Mouse (Mus musculus) left cerebral cortex, adult 2 months (tissue): ENCODE results near the gene Nuak1. TPM values are rescaled to one million over a fixed set of nuclear protein-coding genes. Genes with fewer than 3 reads are reported as not detected.

Experiments
- DNase-seq, 2 experiments: peaks; one replicate each; pipeline ENCODE4 v3.0.0; 2021 to 2022; ENCODE audit warnings: low spot score in 2 of 2, mixed read lengths in 1 of 2; ENCODE audit errors: extremely low spot score in 1 of 2
- H3K27ac ChIP-seq: fragments of 200-600 bp; 2 replicates; pipeline ENCODE4 v1.8.1; 2022
- H3K4me3 ChIP-seq: fragments of 200-600 bp; 2 replicates; pipeline ENCODE4 v1.8.1; 2022
- CTCF ChIP-seq: fragments of 200-600 bp; IDR thresholded peaks from 2 replicates; pipeline ENCODE4 v1.8.1; 2022; ENCODE audit warnings: antibody characterized with exemption, mild to moderate bottlenecking, moderate library complexity
- intact Hi-C: fragments of 180-260 bp; cut with DNase I; formaldehyde crosslinking; loops from one replicate; pipeline ENCODE4 v1.15.1; 2025
- total RNA-seq, 2 experiments: library from RNA; stranded (reverse); gene quantifications; 2 replicates each; pipeline ENCODE4 v1.2.3; 2021

Nuak1 gene
- total RNA-seq, 2 experiments from 2014 or later = 72.9 to 87.5 TPM

DNA sequence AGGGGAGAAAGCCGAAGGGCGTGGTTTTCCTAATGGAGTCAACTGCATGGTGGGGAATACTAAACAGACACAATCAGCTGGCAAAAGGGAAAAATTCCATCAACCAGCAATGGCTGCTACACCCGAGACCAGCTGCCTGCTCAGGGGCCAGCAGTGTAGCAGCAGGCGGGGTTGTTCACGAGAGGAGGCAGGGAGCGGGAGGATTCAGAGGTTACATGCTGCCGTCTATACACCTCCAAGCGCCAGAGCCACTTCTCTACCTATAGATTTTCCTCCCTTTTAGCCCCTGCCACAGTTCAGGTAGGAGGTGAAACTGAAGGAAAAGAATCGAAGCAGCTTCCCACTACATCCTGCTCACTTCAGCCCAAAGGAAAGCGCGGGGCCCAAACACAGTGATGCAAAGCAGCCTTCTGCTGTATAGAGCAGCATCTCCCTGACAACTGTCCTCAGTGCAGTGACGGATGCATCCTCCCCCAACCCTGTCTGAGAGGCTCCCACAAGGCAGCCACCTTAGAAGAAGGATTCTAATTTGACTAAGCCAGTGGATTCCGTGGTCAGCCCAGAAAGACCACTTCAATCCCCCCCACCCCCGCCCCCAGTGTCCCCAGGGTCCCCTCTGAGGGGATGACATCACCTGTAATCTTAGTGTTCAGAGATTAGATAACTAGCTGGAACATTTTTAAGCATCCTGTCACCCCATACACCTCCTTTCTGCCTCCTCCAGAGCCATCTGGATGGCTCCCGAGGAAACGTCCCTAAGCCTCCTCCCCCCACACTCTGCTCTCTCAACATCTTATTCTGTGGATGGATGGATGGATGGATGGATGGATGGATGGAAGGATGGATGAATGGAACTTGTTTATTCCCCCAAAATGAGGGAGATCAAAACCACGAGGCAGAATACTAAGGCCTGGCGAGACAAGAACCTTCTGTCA is 68.0 kb downstream of the Nuak1 start:
- intact Hi-C loops = loop anchor here (1.0 to 2.0 kb wide), 2 partner anchors 14 to 66 kb away; no protein-coding TSS in a partner anchor
- Histone ChIP-seq H3K27ac (peak overlapping the region; percentile 96), H3K4me3 (no peak overlapping the region)
- TF ChIP-seq CTCF = no peak
- peak; percentile 63 to 64 for DNase-seq

DNA sequence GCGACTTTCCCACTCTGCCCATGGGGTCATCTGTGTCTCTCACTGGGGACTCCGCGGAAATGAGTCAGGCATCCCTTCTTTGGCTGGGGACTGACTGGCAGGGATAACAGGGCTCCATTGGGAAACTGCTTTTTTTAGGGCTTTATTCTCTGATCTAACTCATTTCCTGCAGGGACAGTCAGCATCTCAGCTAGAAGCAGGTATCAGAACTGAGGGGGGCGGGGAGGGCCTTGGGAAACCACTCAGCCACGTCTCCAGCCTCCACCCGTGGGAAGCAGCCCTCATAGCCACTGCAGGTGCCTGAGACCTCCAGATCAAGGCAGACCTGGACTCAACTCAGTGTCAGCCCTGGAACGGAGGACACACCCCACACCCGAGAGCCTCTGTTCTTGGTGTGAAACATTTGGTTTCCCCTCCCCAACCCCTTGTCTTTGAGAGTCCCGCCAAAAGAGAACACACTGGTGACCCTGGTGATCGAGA is 68.7 kb downstream of the Nuak1 start:
- no peak overlapping the region for H3K4me3 ChIP-seq
- H3K27ac ChIP-seq = peak overlapping the region; percentile 96
- intact Hi-C loops = loop anchor here (1.0 to 2.0 kb wide), 2 partner anchors 13 to 67 kb away; no protein-coding TSS in a partner anchor
- no peak for TF ChIP-seq CTCF
- DNase-seq = no peak

DNA sequence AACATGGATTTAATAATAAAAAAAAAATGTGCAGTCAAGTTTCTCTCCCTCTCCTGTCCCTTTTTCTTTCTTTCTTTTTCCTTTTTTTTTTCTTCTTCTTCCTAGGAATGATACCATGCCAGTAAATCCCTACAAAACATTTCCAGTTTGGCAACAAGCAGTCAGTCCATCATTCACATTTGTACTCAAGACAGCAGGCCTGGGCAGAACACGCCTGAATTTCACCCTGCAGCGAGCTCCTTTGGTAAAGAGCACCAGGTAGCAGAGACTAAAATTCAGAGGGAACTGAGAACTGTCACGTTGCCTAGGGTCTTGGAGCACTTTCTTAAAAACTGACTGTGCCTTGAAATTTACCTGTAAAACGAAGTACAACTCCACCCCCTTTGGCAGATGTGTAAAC is 69.2 kb downstream of the Nuak1 start:
- DNase-seq = no peak
- H3K4me3 ChIP-seq = no peak overlapping the region
- TF ChIP-seq CTCF = no peak
- H3K27ac ChIP-seq = peak overlapping the region; percentile 96
- intact Hi-C loops = no loop called here

DNA sequence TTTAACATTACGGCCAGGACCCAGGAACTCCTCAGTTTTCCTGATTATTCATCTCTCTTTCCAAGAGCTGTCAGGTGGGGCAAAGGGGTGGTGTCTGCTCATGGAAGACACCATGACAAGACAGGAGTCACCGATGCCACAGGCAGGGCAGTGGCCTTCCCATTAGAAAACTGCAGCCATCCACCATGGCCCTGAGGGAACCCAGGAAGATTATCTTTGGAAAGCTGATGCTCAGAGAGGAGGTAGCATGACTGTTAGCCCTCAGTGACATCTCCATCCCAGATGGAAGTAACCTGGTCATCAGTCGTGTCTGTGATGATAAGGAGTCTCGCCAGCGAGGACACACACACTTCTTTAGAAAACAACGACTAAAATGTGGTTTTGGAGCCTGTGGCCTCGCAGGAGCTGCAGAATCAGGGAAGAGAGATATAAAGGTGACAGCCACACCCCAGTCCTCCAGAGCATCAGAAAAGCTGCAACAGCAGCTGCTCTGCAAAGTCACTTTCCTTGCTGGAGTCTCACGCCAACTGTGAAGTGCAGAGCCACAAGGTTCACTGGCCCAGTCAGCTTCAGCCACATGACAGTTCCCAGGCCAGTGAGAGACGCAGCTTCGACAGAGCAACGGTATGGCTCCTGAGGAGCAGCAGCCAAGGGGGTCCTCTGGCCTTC is 70.6 kb downstream of the Nuak1 start:
- no peak for TF ChIP-seq CTCF
- DNase-seq = no peak
- intact Hi-C loops = no loop called here
- H3K4me3 ChIP-seq = no peak overlapping the region
- H3K27ac ChIP-seq = no peak overlapping the region

DNA sequence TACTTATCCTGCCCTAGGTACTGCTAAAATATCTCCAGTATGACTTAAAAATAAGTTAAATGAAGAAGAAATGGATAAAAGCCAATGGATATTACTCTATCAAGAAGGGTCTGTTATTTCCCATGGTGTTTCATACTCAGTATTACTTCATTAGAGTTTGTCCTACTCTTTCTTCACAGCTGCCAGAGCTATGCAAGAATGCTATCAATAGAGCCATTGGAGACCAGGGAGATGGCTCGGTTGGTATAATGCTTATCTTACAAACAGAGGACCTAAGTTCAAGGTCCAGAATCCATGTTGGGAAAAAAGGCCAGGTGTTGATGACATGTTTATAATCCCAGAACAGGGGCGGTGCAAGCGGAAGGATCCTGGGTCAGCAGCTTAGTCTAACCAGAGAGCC is 72.2 kb downstream of the Nuak1 start:
- no peak for TF ChIP-seq CTCF
- Histone ChIP-seq H3K27ac (no peak overlapping the region), H3K4me3 (no peak overlapping the region)
- intact Hi-C loops = no loop called here
- no peak for DNase-seq

DNA sequence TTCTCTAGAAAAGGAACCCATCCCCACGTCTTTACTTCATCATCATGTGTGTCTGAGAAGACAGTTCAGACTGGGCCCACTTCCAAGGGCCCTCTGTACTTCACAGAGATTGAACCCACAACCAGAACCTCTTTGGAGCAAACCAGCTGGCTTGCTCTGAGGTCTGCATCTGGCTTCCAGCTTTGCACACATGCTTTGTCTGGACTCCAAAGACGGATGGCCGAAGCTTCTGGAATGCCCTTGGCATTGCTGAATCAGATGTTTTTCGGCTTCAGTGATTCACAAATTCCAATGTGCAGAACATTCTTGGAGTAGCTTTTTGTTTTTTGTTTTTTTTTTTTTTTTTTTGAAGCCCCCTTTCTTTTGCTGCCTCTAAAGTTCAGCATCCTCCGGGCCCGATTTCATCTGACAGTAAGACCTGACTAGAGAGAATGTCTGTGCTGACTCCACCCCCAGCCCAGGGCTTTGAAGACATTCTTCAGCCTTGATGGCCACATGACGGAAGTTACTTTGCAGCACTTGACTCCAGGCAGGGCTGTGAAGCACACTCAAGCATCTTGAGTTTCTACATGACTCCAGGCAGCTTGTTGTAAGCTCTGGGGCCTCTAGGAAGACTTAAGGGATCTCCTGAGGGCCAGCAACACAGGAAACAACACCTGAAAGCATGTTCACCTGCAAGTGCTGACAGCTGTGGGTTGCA is 75.1 kb downstream of the Nuak1 start:
- no peak for TF ChIP-seq CTCF
- no peak for DNase-seq
- Histone ChIP-seq H3K4me3 (no peak overlapping the region), H3K27ac (peak overlapping the region; percentile 36; the same call in 1 of the 2 replicates)
- intact Hi-C loops = no loop called here

DNA sequence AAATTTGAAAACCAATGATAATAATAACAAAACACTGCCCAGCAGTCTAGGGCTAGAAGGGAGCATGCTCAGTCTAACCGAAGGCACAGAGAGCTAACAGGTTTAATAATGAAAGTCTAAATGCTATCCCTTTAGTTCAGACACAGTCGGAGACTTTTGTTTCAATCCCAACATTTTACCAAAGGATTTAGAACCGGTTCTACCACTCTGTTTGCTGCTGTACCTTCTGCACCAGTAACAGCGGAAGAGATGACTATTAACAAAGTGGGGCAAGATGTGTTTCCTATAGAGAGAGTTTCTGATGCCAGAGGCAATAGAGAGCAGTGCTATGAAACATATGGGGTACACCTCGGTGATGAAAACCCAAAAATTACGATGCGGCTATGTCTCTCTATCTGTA is 76.6 kb downstream of the Nuak1 start:
- intact Hi-C loops = no loop called here
- no peak for DNase-seq

DNA sequence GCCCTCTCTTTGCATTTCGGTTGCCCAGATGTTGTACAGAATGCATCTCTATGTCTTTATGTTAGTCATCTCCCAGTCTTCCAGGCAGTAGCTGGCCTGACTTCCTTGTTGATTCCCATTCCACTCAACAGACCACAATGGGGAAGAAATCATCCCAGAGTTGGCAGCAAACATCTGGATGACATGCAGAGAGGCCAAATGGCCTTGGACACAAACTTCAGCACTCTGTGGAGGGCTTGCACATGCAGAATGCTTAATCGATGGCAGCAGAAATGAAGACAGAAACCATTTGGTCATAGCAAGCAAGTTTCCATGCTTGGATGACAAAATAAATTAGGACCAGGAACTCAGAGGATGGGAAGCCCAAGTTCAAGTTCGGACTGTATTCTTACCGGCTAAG is 79.4 kb downstream of the Nuak1 start:
- H3K27ac ChIP-seq = no peak overlapping the region; the same call in 1 of the 2 replicates
- no peak overlapping the region for H3K4me3 ChIP-seq
- DNase-seq = no peak
- TF ChIP-seq CTCF = no peak
- intact Hi-C loops = no loop called here

More for the DNA sequence above, 76.6 kb downstream of the Nuak1 start:
- Histone ChIP-seq H3K27ac (no peak overlapping the region), H3K4me3 (no peak overlapping the region)
- no peak for TF ChIP-seq CTCF

DNA sequence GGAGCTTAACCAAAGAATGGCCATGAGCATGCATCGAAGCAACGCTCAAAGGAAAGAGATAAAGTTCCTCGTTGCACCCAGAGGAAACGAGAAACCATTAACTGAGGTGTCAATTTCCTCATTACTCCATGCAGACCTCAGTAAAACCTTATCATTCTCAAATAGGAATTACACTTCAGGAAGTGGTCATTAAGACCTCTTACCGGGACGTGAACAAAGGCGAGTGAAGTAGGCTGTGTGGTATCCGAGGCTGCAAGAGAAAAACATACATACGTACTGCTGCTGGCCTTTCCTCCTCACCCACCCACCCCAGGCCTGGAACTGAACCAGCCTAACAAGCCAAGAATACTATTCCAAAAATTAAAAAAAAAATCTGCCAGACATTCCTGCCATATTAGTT is 80.0 kb downstream of the Nuak1 start:
- H3K4me3 ChIP-seq = no peak overlapping the region
- H3K27ac ChIP-seq = no peak overlapping the region; the same call in 1 of the 2 replicates
- intact Hi-C loops = no loop called here
- no peak for TF ChIP-seq CTCF
- DNase-seq = no peak

DNA sequence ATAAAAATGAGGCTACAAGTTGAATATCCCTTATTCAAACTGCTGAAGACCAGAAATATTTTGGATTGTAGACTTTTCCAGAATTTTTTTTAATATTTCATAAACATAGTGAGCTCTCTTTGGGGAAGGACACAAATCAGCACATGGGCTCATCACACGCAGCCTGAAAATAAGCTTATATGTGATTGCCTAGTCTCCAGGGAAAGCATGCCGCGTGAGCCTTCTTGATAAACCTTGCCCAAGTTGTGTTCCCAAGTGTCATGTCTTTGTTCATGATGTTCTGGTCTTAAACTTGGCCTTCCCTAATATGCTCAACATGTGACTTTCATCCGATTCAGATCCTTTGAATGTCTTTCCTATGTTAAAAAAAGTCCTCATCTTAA is 81.7 kb downstream of the Nuak1 start:
- peak overlapping the region; percentile 90 for H3K27ac ChIP-seq
- no peak overlapping the region for H3K4me3 ChIP-seq
- intact Hi-C loops = loop anchor here (1.0 to 10.0 kb wide), 7 partner anchors 14 to 536 kb away; no protein-coding TSS in a partner anchor
- DNase-seq = no peak
- no peak for TF ChIP-seq CTCF

DNA sequence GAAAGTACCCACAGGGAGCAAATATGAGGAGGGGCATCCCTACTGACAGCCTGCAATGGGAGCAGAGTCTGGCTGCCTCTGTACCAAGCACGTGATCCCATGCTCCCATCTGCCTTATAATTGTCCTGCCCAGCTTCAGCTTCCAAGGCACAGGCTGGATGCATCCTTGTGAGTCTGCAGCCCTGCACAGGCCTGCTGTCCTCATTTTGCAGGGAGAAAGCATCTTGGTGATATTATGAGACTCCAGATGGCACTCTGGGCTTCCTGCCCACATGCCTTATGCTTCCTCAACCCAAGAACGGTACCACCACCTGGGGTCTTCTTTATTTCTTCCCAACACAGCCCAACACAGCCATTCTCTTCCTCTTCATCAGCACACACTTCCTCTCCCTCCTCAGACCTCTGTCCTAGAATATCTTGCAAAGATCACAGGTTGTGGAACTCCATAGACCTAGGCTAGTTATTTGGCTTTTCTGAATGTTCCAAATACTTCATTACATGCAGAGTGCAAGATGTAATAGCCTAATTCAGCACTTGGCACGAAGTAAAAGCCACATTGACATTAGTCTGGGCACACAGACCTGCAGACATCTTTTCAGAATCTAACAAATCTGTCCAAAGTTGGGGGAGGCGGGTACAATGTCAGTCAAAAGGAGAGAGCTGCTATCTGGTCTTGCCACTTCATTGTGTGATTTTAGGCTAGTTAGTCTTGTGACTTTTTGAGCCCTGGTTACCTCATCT is 82.2 kb downstream of the Nuak1 start:
- no peak for TF ChIP-seq CTCF
- H3K4me3 ChIP-seq = no peak overlapping the region
- peak overlapping the region; percentile 90 for H3K27ac ChIP-seq
- DNase-seq = peak; percentile 68 to 77
- intact Hi-C loops = loop anchor here (1.0 to 10.0 kb wide), 7 partner anchors 15 to 536 kb away; no protein-coding TSS in a partner anchor
